Mouse (Mus musculus): Measurements from ENCODE around the gene Sez6l. TPM values are rescaled to one million over a fixed set of nuclear protein-coding genes. Genes with fewer than 3 reads are reported as not detected.
A peak's percentile ranks its signal among the peaks of the same experiment; 100 is the strongest.

Sez6l gene
- polyA plus RNA-seq, 1 experiment from 2014 or later: 46.3 TPM

- Histone ChIP-seq H3K27ac (replicated peaks) (peak overlapping the region; percentile 89), H3K9ac (peak overlapping the region; percentile 91), H3K4me3 (peak overlapping the region; percentile 79), H3K9me3 (no peaks in the 10 kb centered on the region), H3K27me3 (no peaks in the 10 kb centered on the region; the same call in 1 of the 2 replicates), H3K36me3 (no peaks in the 10 kb centered on the region), H3K4me2 (peak overlapping the region; percentile 79), H3K4me1 (replicated peaks) (peaks cover 51% of the 10 kb centered on the region)
- peak; percentile 28 for ATAC-seq (ENCODE audit: low FRiP score, low read depth)
- WGBS: 7% methylated on average over 10 of the region's 10 CpGs
Observed at GRCm38 (mm10) chr5:112577750-112578149, 765 bp upstream of the Sez6l start.

- H3K27me3 ChIP-seq: no peaks in the 10 kb centered on the region; the same call in 1 of the 2 replicates
- peak; percentile 40; the same call in 1 of the 2 replicates for ATAC-seq (ENCODE audit: low FRiP score, low read depth)
Observed at GRCm38 (mm10) chr5:112576361-112576992, 508 bp downstream of the Sez6l start.

GRCm38 (mm10) chr5:112575151-112575915, 1.7 kb downstream of the Sez6l start:
- 5% methylated on average over 12 of the region's 12 CpGs for WGBS

More at GRCm38 (mm10) chr5:112576361-112576992, 508 bp downstream of the Sez6l start:
- H3K4me1 ChIP-seq (replicated peaks): peaks cover 59% of the 10 kb centered on the region
- peak overlapping the region; percentile 89 for H3K27ac ChIP-seq (replicated peaks)
- H3K4me2 ChIP-seq: peak overlapping the region; percentile 79
- H3K4me3 ChIP-seq: peak overlapping the region; percentile 79
- no peaks in the 10 kb centered on the region for H3K36me3 ChIP-seq
- no peaks in the 10 kb centered on the region for H3K9me3 ChIP-seq
- under 1% methylated on average over 48 of the region's 48 CpGs for WGBS
- peak overlapping the region; percentile 91 for H3K9ac ChIP-seq

GRCm38 (mm10) chr5:112573916-112574315, 3.1 kb downstream of the Sez6l start:
- Histone ChIP-seq H3K36me3 (no peaks in the 10 kb centered on the region), H3K4me2 (peak overlapping the region; percentile 79), H3K4me1 (replicated peaks) (peaks cover 60% of the 10 kb centered on the region), H3K4me3 (peak overlapping the region; percentile 79), H3K9me3 (no peaks in the 10 kb centered on the region), H3K27ac (replicated peaks) (no peak overlapping the region), H3K9ac (peak overlapping the region; percentile 91; the same call in 1 of the 2 replicates), H3K27me3 (no peaks in the 10 kb centered on the region)
- WGBS: 8% methylated on average over 8 of the region's 8 CpGs
- ATAC-seq (ENCODE audit: low FRiP score, low read depth): peak; percentile 63

More at GRCm38 (mm10) chr5:112575151-112575915, 1.7 kb downstream of the Sez6l start:
- Histone ChIP-seq H3K36me3 (no peaks in the 10 kb centered on the region), H3K9ac (peak overlapping the region; percentile 91), H3K27me3 (no peaks in the 10 kb centered on the region), H3K27ac (replicated peaks) (no peak overlapping the region; the same call in 1 of the 2 replicates), H3K4me1 (replicated peaks) (peaks cover 60% of the 10 kb centered on the region), H3K9me3 (no peaks in the 10 kb centered on the region), H3K4me2 (peak overlapping the region; percentile 79), H3K4me3 (peak overlapping the region; percentile 79)
- no peak for ATAC-seq (ENCODE audit: low FRiP score, low read depth)

GRCm38 (mm10) chr5:112572217-112572616, 4.8 kb downstream of the Sez6l start:
- H3K4me1 ChIP-seq (replicated peaks): peaks cover 45% of the 10 kb centered on the region
- H3K27ac ChIP-seq (replicated peaks): no peak overlapping the region
- H3K9me3 ChIP-seq: no peaks in the 10 kb centered on the region
- no peaks in the 10 kb centered on the region for H3K27me3 ChIP-seq
- no peak overlapping the region for H3K9ac ChIP-seq
- WGBS: 66% methylated on average over 2 of the region's 2 CpGs
- no peak overlapping the region for H3K4me2 ChIP-seq
- no peaks in the 10 kb centered on the region for H3K36me3 ChIP-seq
- ATAC-seq (ENCODE audit: low FRiP score, low read depth): no peak
- no peak overlapping the region for H3K4me3 ChIP-seq

GRCm38 (mm10) chr5:112565489-112565888, 11.5 kb downstream of the Sez6l start:
- Histone ChIP-seq H3K9me3 (no peaks in the 10 kb centered on the region), H3K9ac (no peak overlapping the region), H3K27me3 (no peaks in the 10 kb centered on the region), H3K4me3 (no peak overlapping the region), H3K4me1 (replicated peaks) (peaks cover 33% of the 10 kb centered on the region), H3K36me3 (no peaks in the 10 kb centered on the region), H3K4me2 (no peak overlapping the region), H3K27ac (replicated peaks) (no peak overlapping the region)
- 46% methylated on average over 8 of the region's 8 CpGs for WGBS
- ATAC-seq (ENCODE audit: low FRiP score, low read depth): no peak

- Histone ChIP-seq H3K27ac (replicated peaks) (no peak overlapping the region), H3K4me3 (no peak overlapping the region), H3K36me3 (no peaks in the 10 kb centered on the region), H3K4me2 (no peak overlapping the region), H3K27me3 (no peaks in the 10 kb centered on the region), H3K9ac (no peak overlapping the region), H3K4me1 (replicated peaks) (peaks cover 37% of the 10 kb centered on the region), H3K9me3 (no peaks in the 10 kb centered on the region)
- no peak for ATAC-seq (ENCODE audit: low FRiP score, low read depth)
- 77% methylated on average over 17 of the region's 17 CpGs for WGBS
Observed at GRCm38 (mm10) chr5:112565083-112565482, 11.9 kb downstream of the Sez6l start.

GRCm38 (mm10) chr5:112560869-112561499, 16.0 kb downstream of the Sez6l start:
- H3K27me3 ChIP-seq: no peaks in the 10 kb centered on the region
- H3K9me3 ChIP-seq: no peaks in the 10 kb centered on the region
- peak; percentile 36 for ATAC-seq (ENCODE audit: low FRiP score, low read depth)
- H3K9ac ChIP-seq: no peak overlapping the region
- 29% methylated on average over 15 of the region's 15 CpGs for WGBS
- 0 out of 2 replicates have a peak overlapping the region, but pooled peaks have one; percentile 16 for H3K4me2 ChIP-seq
- no peaks in the 10 kb centered on the region for H3K36me3 ChIP-seq
- 0 out of 2 replicates have a peak overlapping the region, but pooled peaks have one; percentile 36 for H3K27ac ChIP-seq (replicated peaks)
- H3K4me3 ChIP-seq: no peak overlapping the region
- H3K4me1 ChIP-seq (replicated peaks): peaks cover 36% of the 10 kb centered on the region

- 63% methylated on average over 16 of the region's 16 CpGs for WGBS
- Histone ChIP-seq H3K4me3 (no peak overlapping the region), H3K9ac (no peak overlapping the region), H3K27me3 (no peaks in the 10 kb centered on the region), H3K4me2 (peak overlapping the region; percentile 5; the same call in 1 of the 2 replicates), H3K36me3 (no peaks in the 10 kb centered on the region), H3K4me1 (replicated peaks) (peaks cover 29% of the 10 kb centered on the region), H3K9me3 (no peaks in the 10 kb centered on the region), H3K27ac (replicated peaks) (no peak overlapping the region)
- ATAC-seq (ENCODE audit: low FRiP score, low read depth): no peak
Observed at GRCm38 (mm10) chr5:112560139-112560538, 16.8 kb downstream of the Sez6l start.

GRCm38 (mm10) chr5:112557396-112557795, 19.6 kb downstream of the Sez6l start:
- no peak overlapping the region for H3K9ac ChIP-seq
- no peak overlapping the region for H3K27ac ChIP-seq (replicated peaks)
- H3K36me3 ChIP-seq: no peaks in the 10 kb centered on the region
- no peaks in the 10 kb centered on the region for H3K9me3 ChIP-seq
- no peak overlapping the region for H3K4me2 ChIP-seq
- no peak for ATAC-seq (ENCODE audit: low FRiP score, low read depth)
- WGBS: 72% methylated on average over 4 of the region's 4 CpGs
- no peaks in the 10 kb centered on the region for H3K27me3 ChIP-seq
- H3K4me3 ChIP-seq: no peak overlapping the region
- peaks cover 41% of the 10 kb centered on the region for H3K4me1 ChIP-seq (replicated peaks)

GRCm38 (mm10) chr5:112556640-112557039, 20.3 kb downstream of the Sez6l start:
- H3K36me3 ChIP-seq: no peaks in the 10 kb centered on the region
- H3K4me3 ChIP-seq: no peak overlapping the region
- no peak for ATAC-seq (ENCODE audit: low FRiP score, low read depth)
- H3K4me2 ChIP-seq: no peak overlapping the region
- H3K27ac ChIP-seq (replicated peaks): no peak overlapping the region
- no peak overlapping the region for H3K9ac ChIP-seq
- H3K4me1 ChIP-seq (replicated peaks): peaks cover 41% of the 10 kb centered on the region
- no peaks in the 10 kb centered on the region for H3K27me3 ChIP-seq
- WGBS: 65% methylated on average over 3 of the region's 3 CpGs
- no peaks in the 10 kb centered on the region for H3K9me3 ChIP-seq

- Histone ChIP-seq H3K27me3 (no peaks in the 10 kb centered on the region), H3K4me3 (no peak overlapping the region), H3K36me3 (no peaks in the 10 kb centered on the region), H3K9me3 (no peaks in the 10 kb centered on the region), H3K9ac (no peak overlapping the region), H3K27ac (replicated peaks) (no peak overlapping the region), H3K4me1 (replicated peaks) (peaks cover 44% of the 10 kb centered on the region), H3K4me2 (no peak overlapping the region)
- 69% methylated on average over 10 of the region's 10 CpGs for WGBS
- no peak for ATAC-seq (ENCODE audit: low FRiP score, low read depth)
Observed at GRCm38 (mm10) chr5:112554508-112554907, 22.5 kb downstream of the Sez6l start.

All from hindbrain, embryonic 15.5 days (tissue).